Mouse (Mus musculus): ENCODE data around the gene Uggt1.

Gene Uggt1

DNA sequence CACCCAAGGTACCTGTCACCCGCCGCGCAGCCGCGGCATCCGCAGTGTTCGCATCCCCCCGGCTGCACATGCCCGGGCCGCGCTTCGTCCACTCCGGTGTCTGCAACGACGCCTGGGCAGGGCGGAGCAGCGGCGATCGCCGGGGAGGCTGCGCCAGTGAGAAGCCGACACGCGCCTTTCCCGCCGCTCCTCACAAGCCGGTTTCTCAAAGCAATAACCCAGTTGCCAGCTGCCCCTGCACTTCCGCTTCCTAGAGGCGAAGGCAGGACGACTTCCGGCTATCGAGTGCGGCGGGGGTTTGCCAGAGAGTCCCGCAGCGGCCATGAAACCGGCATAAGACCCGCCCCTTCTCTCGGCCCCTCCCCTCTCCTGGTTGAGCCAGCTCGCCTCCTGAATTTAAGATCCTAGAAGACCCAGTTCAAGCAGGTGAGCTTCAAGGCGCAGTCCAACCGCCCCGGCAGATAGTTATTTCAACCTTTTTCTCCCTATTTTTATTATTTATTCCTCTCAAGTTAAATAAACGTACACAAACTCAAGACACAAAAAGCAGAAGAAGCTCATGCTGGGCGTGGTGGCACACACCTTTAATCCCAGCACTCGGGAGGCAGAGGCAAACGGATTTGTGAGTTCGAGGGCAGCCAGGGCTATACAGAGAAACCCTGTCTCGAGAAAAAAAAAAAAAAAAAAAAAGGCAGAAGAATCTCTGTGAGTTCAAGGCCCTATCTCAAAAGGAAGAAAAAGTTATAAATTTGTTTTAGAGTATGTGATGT, at the start of gene Uggt1:
Gene Uggt1, minus strand, starts transcription at position 663 of the 770 bp plus-strand sequence.
- DNase-seq: peak; percentile 91 to 95

DNA sequence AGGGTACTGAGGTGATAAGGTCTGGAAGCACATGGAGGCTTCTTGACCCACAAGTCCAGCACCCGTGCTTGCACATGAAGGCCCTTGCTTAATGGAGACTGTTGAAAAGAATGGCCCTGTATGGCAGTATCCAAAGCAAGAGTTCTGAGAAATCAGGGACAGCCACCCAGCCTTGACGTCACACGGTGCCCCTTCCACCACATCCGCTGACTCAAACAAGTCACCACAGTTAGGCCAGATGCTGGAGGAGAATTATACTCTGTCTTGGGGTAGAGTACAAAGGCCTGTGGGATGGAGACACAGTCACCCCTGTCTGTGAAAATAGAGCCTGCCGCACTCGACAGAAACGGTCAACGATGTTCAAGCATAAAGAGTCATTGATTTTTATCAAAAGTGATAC, 49.0 kb upstream of the Uggt1 start:
- no peak for DNase-seq

DNA sequence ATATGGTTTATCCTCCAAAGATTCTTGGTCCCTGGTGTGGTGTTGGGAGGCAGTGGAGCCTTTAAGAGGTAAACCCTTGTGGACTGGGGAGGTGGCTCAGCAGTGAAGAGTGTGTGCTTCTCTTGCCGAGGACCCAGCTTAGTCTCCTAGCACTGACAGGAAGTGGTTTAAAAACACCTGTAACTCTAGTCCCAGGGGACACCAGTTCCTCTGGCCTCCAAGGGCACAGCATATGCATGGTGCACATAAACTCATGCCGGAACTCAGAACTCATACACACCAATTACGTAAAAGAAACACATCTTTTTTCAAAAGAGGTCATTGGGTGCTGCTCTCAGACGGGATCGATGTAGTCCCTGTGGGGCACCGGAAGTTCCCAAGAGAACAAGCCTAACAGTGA, 37.3 kb upstream of the Uggt1 start:
- no peak for DNase-seq

DNA sequence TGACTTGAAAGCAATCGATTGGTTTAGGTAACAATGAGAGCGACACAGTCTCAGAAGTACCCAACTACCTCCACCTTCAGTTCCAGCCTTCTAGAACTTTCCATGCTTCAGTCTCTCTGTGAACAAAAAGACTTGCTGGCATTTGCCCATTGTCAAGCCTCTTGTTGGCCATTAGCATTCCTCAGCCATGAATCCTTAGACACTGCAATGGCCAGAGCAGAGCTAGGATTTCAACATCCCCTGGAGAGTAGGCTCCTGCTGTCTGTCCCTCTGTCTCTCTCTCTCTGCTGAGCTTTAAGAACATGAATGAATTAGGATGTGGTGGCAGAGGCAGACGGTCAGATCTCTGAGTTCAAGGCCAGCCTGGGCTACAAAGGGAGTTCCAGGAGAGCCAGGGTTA, 36.4 kb upstream of the Uggt1 start:
- DNase-seq: no peak

DNA sequence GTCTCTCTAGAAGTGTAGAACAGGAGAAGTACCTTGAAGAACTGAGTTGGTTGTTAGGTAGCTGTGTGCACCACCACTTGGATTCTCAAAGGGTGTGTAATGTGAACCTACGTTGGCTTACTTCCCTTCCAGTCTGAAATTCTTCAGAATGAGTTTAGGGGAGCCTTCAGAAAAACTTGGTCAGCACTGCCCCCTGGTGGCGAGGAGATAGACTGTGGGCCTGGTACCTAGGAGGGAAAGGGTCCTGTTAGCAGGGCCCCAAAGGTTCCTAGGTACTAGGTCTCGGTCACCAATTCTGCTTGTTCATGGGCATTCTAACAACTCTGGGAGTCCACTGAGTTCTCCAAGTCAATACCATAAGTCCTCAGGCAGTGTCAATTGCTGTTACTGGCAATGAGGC, 34.7 kb upstream of the Uggt1 start:
- peak; percentile 86 to 92 for DNase-seq

DNA sequence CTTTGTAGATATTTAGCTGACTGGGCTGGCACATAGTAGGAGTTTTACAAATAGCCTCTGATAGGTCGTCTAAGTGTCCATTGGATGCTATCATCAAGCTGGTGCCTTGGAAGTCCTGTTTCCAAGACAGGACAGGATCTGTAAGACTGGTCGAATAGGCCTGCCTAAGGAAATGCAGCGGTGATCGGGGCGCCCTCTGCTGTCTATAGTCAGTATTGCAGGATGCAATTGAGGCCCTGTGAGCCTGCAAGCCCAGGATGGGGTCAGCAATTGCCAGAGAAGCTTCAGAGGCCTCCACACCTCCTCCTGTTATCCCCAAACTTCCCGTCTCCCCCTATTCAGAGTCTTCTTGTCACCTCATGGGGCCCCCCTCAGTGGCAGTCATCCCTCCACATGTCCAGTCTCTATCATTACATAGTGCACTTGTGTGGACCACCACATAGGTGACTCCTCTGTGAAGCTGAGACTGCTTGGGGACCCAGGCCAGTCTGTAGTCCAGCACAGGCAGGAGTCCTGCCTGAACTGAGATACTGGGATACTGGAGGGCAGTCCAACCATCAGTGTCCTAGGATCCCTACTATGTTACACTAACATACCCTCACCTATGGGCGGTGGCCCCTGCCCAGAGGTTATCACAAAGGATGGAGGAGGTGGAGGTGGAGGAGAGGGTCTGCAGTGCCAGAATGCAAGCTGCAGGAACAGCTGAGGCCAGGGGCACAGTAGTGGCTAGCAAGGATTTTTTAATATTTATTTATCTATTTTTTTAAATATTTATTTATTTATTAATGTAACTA, 32.9 kb upstream of the Uggt1 start:
- peak; percentile 86 to 90 for DNase-seq

DNA sequence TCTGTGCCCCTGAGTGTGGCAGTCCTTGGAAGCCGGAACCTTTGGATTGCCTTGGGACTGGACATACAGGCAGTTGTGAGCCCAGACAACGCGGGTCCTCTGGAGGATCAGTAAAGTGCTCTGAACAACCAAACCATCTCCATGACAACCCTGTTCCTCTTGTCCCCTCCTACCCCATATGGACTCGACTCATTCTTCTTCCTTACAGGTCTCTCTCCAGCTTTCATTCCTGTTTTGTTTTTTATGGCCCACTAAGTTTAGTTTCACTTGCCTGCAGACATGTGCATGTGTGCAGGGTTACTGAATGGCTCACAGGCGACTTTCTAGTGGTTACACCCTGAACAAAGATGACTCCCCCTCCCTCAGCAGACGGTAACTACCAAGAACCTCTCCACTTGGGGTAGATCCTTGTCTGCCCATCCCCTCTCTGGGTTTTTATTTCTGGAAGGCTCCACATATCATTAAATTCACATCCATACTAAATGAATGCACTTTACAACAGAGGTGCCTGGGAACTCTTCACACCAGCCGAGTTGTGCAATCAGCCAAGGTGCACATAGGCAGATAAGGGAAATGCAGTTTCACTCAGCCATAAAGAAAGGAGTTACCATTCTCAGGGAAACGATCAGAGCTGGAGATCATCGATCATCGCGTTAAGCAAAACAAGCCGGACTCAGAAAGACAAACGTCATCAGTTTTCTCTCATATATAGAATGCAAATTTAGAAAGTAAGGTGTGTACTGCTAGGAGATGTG, 31.3 kb upstream of the Uggt1 start:
- DNase-seq: no peak

DNA sequence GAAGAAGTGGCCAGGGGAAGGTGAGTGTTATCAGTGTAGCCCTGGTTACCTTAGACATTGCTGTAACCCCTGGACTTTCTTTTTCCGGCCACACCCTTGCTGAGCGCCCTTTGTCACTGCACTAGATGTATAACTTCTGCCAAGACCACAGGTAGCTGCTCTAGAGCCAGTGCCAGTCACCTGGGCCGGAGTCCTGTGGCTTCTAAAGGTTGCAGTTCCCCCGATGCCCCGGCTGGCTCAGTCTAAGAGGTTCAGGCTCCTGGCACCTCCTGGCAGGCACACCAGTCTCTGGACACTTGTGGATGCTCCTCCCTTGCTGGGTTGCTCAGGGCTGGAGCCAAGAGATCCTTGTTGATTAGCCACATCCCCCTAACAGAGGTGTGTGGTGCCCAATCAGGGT, 29.9 kb upstream of the Uggt1 start, which contains the start of gene Neurl3:
Gene Neurl3, minus strand, starts transcription at position 225 of the 400 bp plus-strand sequence.
- no peak for DNase-seq

DNA sequence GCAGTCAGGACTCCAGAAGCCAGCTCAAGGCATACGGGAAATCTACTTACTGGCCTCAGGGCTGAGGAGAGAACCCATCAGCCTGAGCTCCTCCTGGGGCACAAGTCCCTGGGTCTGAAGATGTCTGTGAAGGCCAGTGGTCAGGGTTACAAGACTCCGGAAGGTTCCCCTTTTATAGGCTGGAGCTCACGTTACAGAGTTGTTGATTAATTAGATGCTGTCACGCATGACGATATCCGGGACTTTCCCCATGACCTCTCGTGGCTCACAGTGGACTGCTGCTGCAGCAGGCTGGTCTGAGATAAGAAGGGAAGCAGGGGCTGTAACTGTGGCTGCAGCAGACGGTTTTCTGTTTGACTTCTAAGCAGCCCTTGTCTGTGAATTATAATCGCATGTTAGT, 28.8 kb upstream of the Uggt1 start:
- DNase-seq: no peak

DNA sequence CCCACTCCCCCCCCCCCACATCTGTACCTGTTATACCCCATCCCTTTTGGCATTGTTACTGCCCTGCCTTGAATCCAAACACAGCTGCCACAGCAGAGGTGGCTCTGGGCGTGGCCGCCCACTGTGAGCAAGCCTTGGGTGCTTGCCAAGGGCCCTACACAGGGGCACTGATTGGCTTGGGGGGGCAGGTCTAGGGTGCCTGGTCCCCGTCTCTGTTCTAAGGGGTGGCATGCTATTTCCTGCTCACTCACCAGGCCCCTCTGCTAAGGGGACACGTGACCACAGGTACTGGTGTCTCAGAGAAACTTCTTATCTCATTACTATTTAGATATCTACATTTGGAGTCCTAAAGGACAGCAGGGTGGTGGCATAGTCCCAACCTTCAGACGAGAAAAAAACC, 28.0 kb upstream of the Uggt1 start:
- no peak for DNase-seq

DNA sequence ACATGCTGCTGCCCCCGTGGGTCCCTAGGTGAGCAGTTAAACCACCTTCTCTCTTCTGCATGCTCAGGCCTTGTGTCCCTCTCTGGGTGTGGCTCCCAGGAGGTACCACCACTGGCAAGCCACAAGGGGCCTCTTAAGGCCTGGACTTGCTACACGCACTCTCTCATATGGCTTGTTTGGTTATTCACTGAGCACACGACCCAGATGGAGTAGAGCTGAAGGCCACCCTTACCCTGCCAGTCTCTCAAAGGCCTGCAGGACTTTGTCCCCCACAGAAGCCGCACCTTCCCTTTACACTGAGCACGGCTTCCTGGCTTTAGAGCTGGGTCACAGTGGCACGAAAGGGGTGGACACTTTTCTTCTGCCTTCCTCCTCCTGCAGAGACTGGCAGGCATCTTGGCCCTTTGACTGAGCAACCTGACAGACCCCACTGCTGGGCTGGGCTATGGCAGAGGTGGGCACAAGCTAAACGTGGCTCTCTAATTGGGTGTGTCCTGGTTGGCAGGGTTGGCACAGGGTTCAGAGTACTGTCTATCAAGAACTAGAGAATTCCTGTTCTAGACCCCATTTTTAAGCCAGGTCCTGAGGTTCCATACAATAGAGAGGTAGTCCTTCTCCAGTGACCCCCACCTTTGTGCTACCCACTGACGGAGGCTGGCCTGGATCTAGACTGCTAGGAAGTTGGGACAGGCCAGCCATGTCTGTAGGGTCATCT, 27.2 kb upstream of the Uggt1 start:
- DNase-seq: no peak

DNA sequence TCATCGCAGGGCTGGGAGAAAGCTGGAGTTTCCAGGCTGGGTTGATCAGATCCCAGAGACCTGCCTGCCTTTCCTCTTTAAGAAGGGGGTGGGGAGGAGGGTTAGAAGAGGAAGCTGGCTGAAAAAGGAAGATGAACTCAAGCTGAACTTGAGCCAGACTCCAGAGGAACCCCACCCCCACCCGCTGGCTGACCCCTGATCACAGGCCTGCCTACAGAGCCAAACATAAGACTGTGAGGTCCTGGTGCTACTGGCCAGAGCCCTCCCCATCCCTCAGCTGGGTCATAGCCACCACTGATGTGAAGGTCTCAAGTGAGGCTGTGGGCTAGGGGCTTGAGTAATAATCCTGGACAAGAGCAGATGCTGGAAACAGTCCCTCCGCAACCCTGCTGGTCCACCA, 26.1 kb upstream of the Uggt1 start:
- no peak for DNase-seq

DNA sequence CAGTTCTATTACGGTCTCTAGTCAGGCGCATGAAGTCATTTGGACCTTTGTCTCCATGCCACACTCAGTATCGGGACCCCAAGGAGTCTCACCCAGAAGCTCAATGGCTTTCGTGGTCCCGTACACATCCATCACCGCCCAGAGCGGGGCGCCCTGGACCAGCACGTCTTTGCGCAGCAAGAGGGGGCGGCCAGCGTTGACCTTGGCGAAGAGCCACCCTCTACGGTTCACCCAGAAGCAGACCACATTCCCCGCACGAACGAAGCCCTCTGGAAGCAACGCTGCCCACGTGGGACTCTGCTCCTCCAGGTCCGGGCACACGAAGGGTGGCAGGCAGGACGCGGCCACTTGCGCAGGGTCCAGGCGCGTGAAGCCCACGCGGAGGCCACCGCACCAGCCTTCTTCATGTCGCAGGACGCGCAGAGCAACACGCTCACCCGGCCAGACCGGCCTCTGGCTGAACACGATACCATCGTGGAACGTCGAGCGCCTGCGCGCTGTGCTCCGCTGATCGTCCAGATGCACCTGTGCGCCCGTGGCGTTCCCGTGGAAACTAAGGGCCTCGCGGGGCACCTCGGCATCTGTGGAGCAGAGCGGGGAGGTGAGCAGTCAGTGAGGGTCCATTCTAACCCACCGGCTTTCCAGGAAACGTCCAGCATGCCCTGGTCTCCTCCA, 24.7 kb upstream of the Uggt1 start:
- DNase-seq: peak in 1 of 2 experiments; percentile 19

DNA sequence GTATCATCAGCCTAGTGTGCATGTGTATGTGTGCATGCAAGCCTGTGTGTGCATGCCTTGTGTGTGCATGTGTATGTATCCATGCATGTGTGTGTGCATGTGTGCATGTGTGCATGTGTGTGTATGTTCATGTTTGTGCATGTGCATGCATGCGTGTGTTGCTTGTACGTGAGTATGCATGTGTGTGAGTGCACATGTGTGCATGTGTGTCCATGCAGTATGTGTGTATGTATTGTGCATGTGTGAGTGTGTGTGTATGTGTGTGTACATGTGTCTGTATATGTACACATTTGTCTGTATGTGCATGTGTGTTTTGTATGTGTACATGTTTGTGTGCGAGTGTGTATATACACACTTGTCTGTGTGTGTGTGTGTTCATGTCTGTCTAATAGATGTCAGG, 23.1 kb upstream of the Uggt1 start:
- DNase-seq: no peak

DNA sequence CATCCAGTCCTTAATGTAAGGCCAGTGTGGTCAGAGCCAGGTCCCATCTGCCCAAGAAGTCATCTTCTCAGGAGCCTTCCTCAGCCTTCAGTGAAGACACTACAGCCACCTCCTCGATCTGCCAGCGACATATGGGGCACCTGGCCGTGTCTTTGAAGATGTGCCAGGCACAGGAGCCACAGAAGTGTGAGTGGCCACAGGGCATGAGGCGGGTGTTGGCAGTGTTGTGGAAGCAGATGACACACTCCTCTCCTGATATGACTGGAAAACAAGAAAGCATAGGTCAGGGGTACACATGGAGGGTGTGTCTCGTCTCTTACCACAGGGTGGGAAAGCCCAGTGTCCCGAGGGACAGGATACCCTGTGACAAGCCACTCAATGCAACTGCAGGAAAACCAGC, 21.8 kb upstream of the Uggt1 start:
- DNase-seq: peak; percentile 90 to 91

DNA sequence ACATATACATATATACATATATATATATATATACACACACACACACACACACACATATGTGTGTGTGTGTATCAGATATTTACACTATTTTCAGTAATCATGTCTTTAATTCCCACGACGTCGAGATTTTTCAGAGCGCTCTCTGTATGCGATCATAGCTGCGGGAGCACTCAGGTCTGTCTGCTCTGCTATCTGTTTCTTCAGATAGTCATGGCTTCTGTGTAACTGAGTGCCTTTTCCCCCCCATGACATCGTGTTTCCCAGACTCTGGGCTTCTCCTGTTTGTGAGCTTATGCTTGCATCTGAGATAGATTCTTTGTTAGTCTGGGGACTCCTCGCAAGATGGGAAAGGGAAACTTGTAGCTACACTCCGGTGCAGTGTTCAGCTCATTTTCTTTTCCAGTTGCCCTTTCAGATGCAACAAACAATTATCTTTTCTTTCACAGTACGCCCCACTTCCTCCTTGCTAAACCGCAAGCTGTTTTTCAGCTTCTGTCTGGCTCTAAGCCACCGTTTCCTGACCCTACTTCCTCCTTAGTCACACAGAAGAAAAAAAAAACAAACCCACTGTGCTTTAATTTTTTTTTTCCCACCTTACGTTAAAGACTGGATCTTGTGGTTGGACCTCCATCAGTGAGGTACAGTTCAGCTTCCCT, 19.4 kb upstream of the Uggt1 start:
- no peak for DNase-seq

DNA sequence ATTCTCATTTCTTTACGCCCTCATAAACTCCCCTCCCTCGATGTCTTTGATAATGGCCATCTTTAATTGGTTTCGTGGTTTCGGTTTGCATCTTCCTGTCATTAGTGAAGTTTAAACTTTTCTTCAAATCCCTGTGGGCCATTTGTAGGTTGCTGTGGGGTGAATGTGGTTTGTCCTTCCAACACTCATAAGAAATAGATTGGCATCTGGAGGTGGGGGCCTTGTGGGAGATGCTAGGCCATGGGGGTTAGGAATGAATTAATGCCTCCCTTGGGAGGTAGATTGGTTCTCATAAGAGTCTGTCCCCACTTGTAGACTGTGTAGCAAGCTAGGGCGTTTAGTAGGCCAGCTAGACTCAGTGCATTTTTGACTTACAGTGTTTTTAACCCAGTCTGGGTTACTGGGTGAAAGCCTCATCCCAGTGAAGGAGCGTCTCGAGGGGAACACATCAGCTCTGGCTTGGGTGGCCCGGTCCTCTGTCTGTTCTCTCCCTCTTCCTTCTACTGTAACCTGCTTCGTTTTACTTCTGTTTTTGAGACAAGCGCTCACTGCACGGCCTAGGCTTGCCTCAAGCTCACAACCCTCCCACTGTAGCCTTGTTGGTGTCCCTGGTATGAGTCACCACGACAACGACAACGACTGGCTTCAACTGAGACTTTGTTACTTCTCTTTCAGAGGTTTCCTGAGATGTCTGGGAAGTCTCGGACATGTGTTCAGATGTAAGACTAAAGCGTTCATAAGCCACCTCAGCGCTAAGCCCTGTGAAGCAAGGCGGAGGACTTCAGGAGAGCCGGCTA, 17.4 kb upstream of the Uggt1 start:
- no peak for DNase-seq

DNA sequence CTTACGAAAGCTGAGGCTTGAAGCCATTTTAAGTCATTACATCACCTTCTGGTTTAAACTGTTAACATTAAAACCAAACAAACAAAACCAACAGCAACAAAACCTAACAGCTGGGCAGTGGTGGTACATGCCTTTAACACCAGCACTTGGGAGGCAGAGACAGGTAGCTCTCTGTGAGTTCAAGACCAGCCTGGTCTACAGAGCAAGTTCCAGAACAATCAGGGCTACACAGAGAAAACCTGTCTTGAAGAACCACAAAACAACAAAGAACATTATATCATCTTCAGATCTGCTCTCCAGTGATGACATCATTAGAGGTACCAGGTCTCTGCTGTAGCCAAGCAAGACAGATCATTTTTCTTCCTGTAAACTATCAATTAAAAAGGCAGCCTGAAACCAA, 15.9 kb upstream of the Uggt1 start:
- DNase-seq: no peak

DNA sequence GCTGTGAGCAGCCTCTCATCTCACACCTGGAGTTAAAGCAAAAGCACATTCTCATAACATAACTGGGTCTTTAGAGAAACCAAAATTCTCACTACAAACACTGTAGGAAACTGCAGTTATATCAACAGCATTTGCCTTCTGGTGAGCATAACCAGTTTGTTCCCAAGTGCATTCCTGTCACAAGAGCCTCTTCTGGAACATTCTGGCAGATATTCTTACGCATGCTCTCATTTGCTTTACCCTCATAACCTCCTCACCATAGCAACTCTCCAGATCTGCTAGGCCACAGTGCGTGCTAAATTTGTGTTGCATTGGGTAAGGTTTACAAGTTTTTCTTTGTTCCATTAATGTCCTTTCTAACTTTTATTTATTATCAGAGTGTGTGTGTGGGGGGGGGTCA, 14.8 kb upstream of the Uggt1 start:
- DNase-seq: no peak

DNA sequence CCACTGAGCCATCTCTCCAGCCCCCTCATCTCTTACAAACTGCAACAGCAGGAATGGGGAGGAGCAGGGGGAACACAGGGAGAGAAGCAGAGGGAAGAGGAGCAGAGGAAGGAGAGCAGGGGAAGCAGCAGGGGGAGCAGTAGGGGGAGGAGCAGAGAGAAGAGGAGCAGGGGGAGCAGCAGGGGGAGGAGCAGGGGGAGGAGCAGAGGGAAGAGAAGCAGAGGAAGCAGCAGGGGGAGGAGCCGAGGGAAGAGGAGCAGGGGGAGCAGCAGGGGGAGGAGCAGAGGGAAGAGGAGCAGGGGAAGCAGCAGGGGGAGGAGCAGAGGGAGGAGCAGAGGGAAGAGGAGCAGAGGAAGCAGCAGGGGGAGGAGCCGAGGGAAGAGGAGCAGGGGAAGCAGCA, 14.1 kb upstream of the Uggt1 start:
- DNase-seq: no peak

DNA sequence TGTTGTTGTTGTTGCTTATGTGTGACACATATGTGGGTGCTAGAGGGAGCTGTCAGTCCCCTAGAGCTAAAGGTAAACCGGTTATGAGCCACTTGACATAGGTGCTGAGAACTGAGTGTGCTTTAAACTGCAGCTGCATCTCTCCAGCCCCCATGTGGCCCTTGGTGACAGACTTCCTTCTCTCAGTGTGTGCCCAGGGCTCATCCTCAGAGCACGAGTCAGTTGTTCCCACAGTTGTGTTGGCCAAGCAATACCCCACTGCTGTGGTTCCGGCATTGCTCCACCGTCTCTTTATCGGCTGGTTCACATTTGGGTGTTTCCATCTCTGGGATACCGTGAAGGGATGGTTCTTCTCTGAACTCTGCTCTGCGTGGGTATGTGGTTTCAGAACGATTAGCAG, 12.8 kb upstream of the Uggt1 start:
- no peak for DNase-seq

Data from cerebellum, postnatal 25 days (tissue).